Mouse (Mus musculus) T-helper 17 cell (primary cell): ENCODE data around the gene Flot1.

ENCODE experiments used
- in situ Hi-C, 2 experiments: fragments of 300-600 bp; cut with MboI, MseI; formaldehyde crosslinking; loops; 1 replicate in 1 of 2; 2 replicates in 1 of 2; pipeline ENCODE4 v1.15.1; 2025; ENCODE audit warnings: high pct_unique_total_duplicates in 2 of 2

Flot1 gene

GRCm38 (mm10) chr17:35865481-35866280 is 42.7 kb downstream of the Flot1 start, which contains the start of gene Ppp1r18:
Gene Ppp1r18, plus strand, starts transcription at chr17:35865593.
- in situ Hi-C loops, result loop anchor here in 1 of 2 experiments (5.0 kb wide), 1 partner anchor 38 kb away; no protein-coding TSS in a partner anchor

GRCm38 (mm10) chr17:35866281-35866831 is 43.3 kb downstream of the Flot1 start:
- in situ Hi-C loops, result loop anchor here in 1 of 2 experiments (5.0 kb wide), 1 partner anchor 39 kb away; no protein-coding TSS in a partner anchor

GRCm38 (mm10) chr17:35866911-35867890 is 44.2 kb downstream of the Flot1 start:
- in situ Hi-C loops, result loop anchor here in 1 of 2 experiments (5.0 kb wide), 1 partner anchor 40 kb away; no protein-coding TSS in a partner anchor

- in situ Hi-C loops, result loop anchor here in 1 of 2 experiments (5.0 kb wide), 1 partner anchor 41 kb away; no protein-coding TSS in a partner anchor
Measured at GRCm38 (mm10) chr17:35868165-35868820, 45.3 kb downstream of the Flot1 start.

- in situ Hi-C loops, result loop anchor here in 1 of 2 experiments (5.0 kb wide), 1 partner anchor 42 kb away; no protein-coding TSS in a partner anchor
Measured at GRCm38 (mm10) chr17:35868961-35869345, 45.9 kb downstream of the Flot1 start.

GRCm38 (mm10) chr17:35869346-35870067 is 46.5 kb downstream of the Flot1 start:
- in situ Hi-C loops, result loop anchor here (5.0 kb wide), 3 partner anchors 32 to 42 kb away; partner anchors contain the start of gene Tubb5 (in 1 of the 2)

GRCm38 (mm10) chr17:35870151-35870883 is 47.3 kb downstream of the Flot1 start:
- in situ Hi-C loops, result loop anchor here (5.0 kb wide), 2 partner anchors 33 to 37 kb away; partner anchors contain the start of gene Tubb5 (in 1 of the 2)

- in situ Hi-C loops, result loop anchor here (5.0 kb wide), 2 partner anchors 34 to 36 kb away; partner anchors contain the start of gene Tubb5 (in 1 of the 2)
Measured at GRCm38 (mm10) chr17:35870884-35871696, 48.1 kb downstream of the Flot1 start.

GRCm38 (mm10) chr17:35873774-35874519 is 50.9 kb downstream of the Flot1 start:
- in situ Hi-C loops, result loop anchor here (5.0 kb wide), 2 partner anchors 33 to 37 kb away; partner anchors contain the start of gene Tubb5 (in 1 of the 2)

GRCm38 (mm10) chr17:35874721-35875120 is 51.7 kb downstream of the Flot1 start:
- in situ Hi-C loops, result loop anchor here (5.0 kb wide), 2 partner anchors 33 to 37 kb away; partner anchors contain the start of gene Tubb5 (in 1 of the 2)

GRCm38 (mm10) chr17:35879245-35880057 is 56.4 kb downstream of the Flot1 start, which contains the start of gene Dhx16:
Gene Dhx16, plus strand, starts transcription at chr17:35879819.
- in situ Hi-C loops, result no loop called here
